Mouse (Mus musculus) lung, postnatal 36 days (tissue): ENCODE data around the gene Itga3.

Experiments used
- DNase-seq: peaks from one replicate; pipeline ENCODE4 v3.0.0; 2022; ENCODE audit warnings: mixed read lengths

Gene Itga3

GRCm38 (mm10) chr11:95002705-95003104, 73.9 kb downstream of the Itga3 start:
- no peak for DNase-seq

GRCm38 (mm10) chr11:95001584-95002347, 74.8 kb downstream of the Itga3 start:
- no peak for DNase-seq

- peak; percentile 86 for DNase-seq
Measured at GRCm38 (mm10) chr11:95001058-95001457, 75.5 kb downstream of the Itga3 start.

- peak; percentile 80 for DNase-seq
Measured at GRCm38 (mm10) chr11:95000548-95000947, 76.1 kb downstream of the Itga3 start.

GRCm38 (mm10) chr11:95000128-95000527, 76.5 kb downstream of the Itga3 start:
- no peak for DNase-seq

- DNase-seq = peak; percentile 51
Measured at GRCm38 (mm10) chr11:94998041-94998531, 78.5 kb downstream of the Itga3 start.

- peak; percentile 46 for DNase-seq
Measured at GRCm38 (mm10) chr11:94997596-94997995, 79.0 kb downstream of the Itga3 start.

- DNase-seq = no peak
Measured at GRCm38 (mm10) chr11:94996984-94997383, 79.6 kb downstream of the Itga3 start.

GRCm38 (mm10) chr11:94996101-94996500, 80.5 kb downstream of the Itga3 start:
- no peak for DNase-seq

- no peak for DNase-seq
Measured at GRCm38 (mm10) chr11:94994947-94995772, 81.4 kb downstream of the Itga3 start.
